Comparison of ENCODE assay signal across 9 mouse cellular contexts in genomic region chr6:99971376-99971775, GRCm38 (mm10).
DNase-seq lines count a peak whose midpoint lies in the region; ATAC-seq and TF ChIP-seq lines count a peak whose summit lies in the region.
"Had no signal": no experiment of that assay in that cellular context is flagged by ENCODE, and none has a peak within 500 bp of the region (broad histone marks: within the 10 kb centered on the region; RNA-seq: fewer than 3 reads in every experiment).

No protein-coding gene starts in this region.

- TF ChIP-seq POLR2A in lung, adult 2 months (IDR thresholded peaks at IDR 0.05; ENCODE audit: borderline replicate concordance, extremely low read depth, low read depth, low read length): no peak

- H3K9me3 ChIP-seq in lung, postnatal 0 days (ENCODE audit: low read length): no peaks in the 10 kb centered on the region
- no peaks in the 10 kb centered on the region for H3K9me3 ChIP-seq in forebrain, embryonic 14.5 days (replicated peaks; ENCODE audit: control insufficient read depth, low read length)

- ATAC-seq in lung, postnatal 0 days: no peak
- ATAC-seq in forebrain, embryonic 14.5 days: peak; percentile 62
- ATAC-seq in erythroblast, adult 5-6 weeks (replicated peaks; ENCODE audit: low FRiP score, poor library complexity, severe bottlenecking): no peak

- TF ChIP-seq EP300 in lung, postnatal 0 days (IDR thresholded peaks at IDR 0.05): no peak

- no peak overlapping the region for H3K9ac ChIP-seq in lung, postnatal 0 days (replicated peaks; ENCODE audit: low read depth)
- no peak overlapping the region for H3K9ac ChIP-seq in forebrain, embryonic 14.5 days (ENCODE audit: low read length)
- H3K9ac ChIP-seq: liver, embryonic 14.5 days had no signal

- 41% methylated on average over 9 of the region's 9 CpGs for WGBS in lung, postnatal 0 days
- WGBS in lung, adult 2 months: 50% methylated on average over 9 of the region's 9 CpGs
- 27% methylated on average over 9 of the region's 9 CpGs for WGBS in forebrain, embryonic 14.5 days

- no peak overlapping the region for H3K27ac ChIP-seq in lung, postnatal 0 days (ENCODE audit: low read length)
- peak overlapping the region; percentile 66; the same call in 1 of the 2 replicates for H3K27ac ChIP-seq in forebrain, embryonic 14.5 days (ENCODE audit: low read depth, low read length)
- H3K27ac ChIP-seq: liver, embryonic 14.5 days had no signal

- no peak overlapping the region for H3K4me3 ChIP-seq in lung, postnatal 0 days (ENCODE audit: low read depth, low read length)
- no peak overlapping the region for H3K4me3 ChIP-seq in lung, adult 2 months (replicated peaks; ENCODE audit: extremely low read depth, low read depth, low read length)
- H3K4me3 ChIP-seq in forebrain, embryonic 14.5 days (ENCODE audit: low read depth, low read length): no peak overlapping the region

- no peak overlapping the region for H3K4me2 ChIP-seq in lung, postnatal 0 days (replicated peaks; ENCODE audit: low read depth, low read length)
- no peak overlapping the region for H3K4me2 ChIP-seq in forebrain, embryonic 14.5 days (ENCODE audit: low read length)

- TF ChIP-seq CTCF in lung, postnatal 0 days (IDR thresholded peaks at IDR 0.05): peak; percentile 11
- TF ChIP-seq CTCF in lung, adult 2 months (IDR thresholded peaks at IDR 0.05; ENCODE audit: insufficient read depth, low read length): no peak

- no peak for DNase-seq in lung, postnatal 0 days (ENCODE audit: low spot score)
- DNase-seq in lung, adult 2 months: no peak
- DNase-seq in forebrain, embryonic 14.5 days (ENCODE audit: low spot score): peak; percentile 82
- peak; percentile 50 to 61 for DNase-seq in heart, postnatal 14 days
- peak; percentile 92 for DNase-seq in left cerebral cortex, postnatal 4 days
- DNase-seq in spleen, postnatal 4 days (ENCODE audit: low spot score in 2 of 2): no peak
- no peak for DNase-seq in spleen, adult 12 weeks (ENCODE audit: low spot score)

- H3K27me3 ChIP-seq in lung, postnatal 0 days (replicated peaks; ENCODE audit: insufficient read depth, low read length): no peaks in the 10 kb centered on the region
- no peaks in the 10 kb centered on the region for H3K27me3 ChIP-seq in forebrain, embryonic 14.5 days (replicated peaks; ENCODE audit: control insufficient read depth, insufficient read depth, low read length)

- H3K4me1 ChIP-seq in lung, postnatal 0 days (ENCODE audit: insufficient read depth, low read depth, low read length): peaks cover 7% of the 10 kb centered on the region; the same call in 1 of the 2 replicates
- peaks cover 8% of the 10 kb centered on the region for H3K4me1 ChIP-seq in lung, adult 2 months (ENCODE audit: control insufficient read depth, insufficient read depth, low read length)
- H3K4me1 ChIP-seq in forebrain, embryonic 14.5 days (ENCODE audit: control insufficient read depth, insufficient read depth, low read length): peaks cover 17% of the 10 kb centered on the region

- intact Hi-C loops in heart, postnatal 14 days (cut with DNase I): loop anchor here (5.0 kb wide), 1 partner anchor 64 kb away; no protein-coding TSS in a partner anchor
- intact Hi-C loops in left cerebral cortex, postnatal 4 days (cut with DNase I): no loop called here

- no peaks in the 10 kb centered on the region for H3K36me3 ChIP-seq in lung, postnatal 0 days (ENCODE audit: insufficient read depth, low read length)
- H3K36me3 ChIP-seq in forebrain, embryonic 14.5 days (ENCODE audit: control insufficient read depth, insufficient read depth, low read length): no peaks in the 10 kb centered on the region

Comparison
In these comparisons a context has a peak if more than half of its experiments do, and no peak if none do; other contexts are left out.
1. DNase-seq: peak in forebrain, embryonic 14.5 days (single experiment), heart, postnatal 14 days (2 of 2) and left cerebral cortex, postnatal 4 days (single experiment); none in lung, postnatal 0 days (single experiment), lung, adult 2 months (single experiment), spleen, postnatal 4 days (0 of 2) and spleen, adult 12 weeks (single experiment).